Mouse (Mus musculus): Measurements from ENCODE around the gene Zdhhc11. TPM values are rescaled to one million over a fixed set of nuclear protein-coding genes. Genes with fewer than 3 reads are reported as not detected.
"Not testable (repeated sequence)": the region's sequence is repeated elsewhere in the genome, so short reads cannot be mapped to it uniquely, and the experiment has no call there.

The Zdhhc11 gene
- polyA plus RNA-seq, 1 experiment from 2014 or later = not detected

GRCm38 (mm10) chr13:73970545-73971448 lies 7.1 kb downstream of the Zdhhc11 start:
- WGBS = 39% methylated on average over 12 of the region's 12 CpGs
- H3K4me1 ChIP-seq (replicated peaks) = no peaks in the 10 kb centered on the region
- no peaks in the 10 kb centered on the region for H3K27me3 ChIP-seq (ENCODE audit: insufficient read depth, poor library complexity, severe bottlenecking)
- H3K4me3 ChIP-seq = no peak overlapping the region
- no peaks in the 10 kb centered on the region for H3K36me3 ChIP-seq
- DNase-seq (ENCODE audit: low spot score) = peak; percentile 60
- no peaks in the 10 kb centered on the region for H3K9me3 ChIP-seq
- H3K27ac ChIP-seq = no peak overlapping the region; the same call in 1 of the 2 replicates

- H3K27me3 ChIP-seq (ENCODE audit: insufficient read depth, poor library complexity, severe bottlenecking) = no peaks in the 10 kb centered on the region
- no peak overlapping the region for H3K27ac ChIP-seq
- DNase-seq (ENCODE audit: low spot score) = no peak
- no peaks in the 10 kb centered on the region for H3K9me3 ChIP-seq
- H3K4me3 ChIP-seq = no peak overlapping the region
- H3K4me1 ChIP-seq (replicated peaks) = no peaks in the 10 kb centered on the region
- H3K36me3 ChIP-seq = no peaks in the 10 kb centered on the region
- 92% methylated on average over 3 of the region's 3 CpGs for WGBS
Observed at GRCm38 (mm10) chr13:73974523-73974922, 10.9 kb downstream of the Zdhhc11 start.

- no peaks in the 10 kb centered on the region for H3K27me3 ChIP-seq (ENCODE audit: insufficient read depth, poor library complexity, severe bottlenecking)
- H3K27ac ChIP-seq = no peak overlapping the region
- no peak for DNase-seq (ENCODE audit: low spot score)
- WGBS = 90% methylated on average over 5 of the region's 5 CpGs
- H3K9me3 ChIP-seq = no peaks in the 10 kb centered on the region
- H3K4me3 ChIP-seq = no peak overlapping the region
- no peaks in the 10 kb centered on the region for H3K36me3 ChIP-seq
- H3K4me1 ChIP-seq (replicated peaks) = no peaks in the 10 kb centered on the region
Observed at GRCm38 (mm10) chr13:73976935-73977334, 13.3 kb downstream of the Zdhhc11 start.

- Histone ChIP-seq H3K4me1 (replicated peaks) (no peaks in the 10 kb centered on the region), H3K36me3 (no peaks in the 10 kb centered on the region), H3K9me3 (no peaks in the 10 kb centered on the region), H3K27me3 (ENCODE audit: insufficient read depth, poor library complexity, severe bottlenecking) (no peaks in the 10 kb centered on the region), H3K27ac (no peak overlapping the region), H3K4me3 (no peak overlapping the region)
- 85% methylated on average over 5 of the region's 5 CpGs for WGBS
- DNase-seq (ENCODE audit: low spot score) = no peak
Observed at GRCm38 (mm10) chr13:73990325-73990724, 26.7 kb downstream of the Zdhhc11 start.

- DNase-seq (ENCODE audit: low spot score) = no peak
- no peaks in the 10 kb centered on the region for H3K27me3 ChIP-seq (ENCODE audit: insufficient read depth, poor library complexity, severe bottlenecking)
- H3K9me3 ChIP-seq = no peaks in the 10 kb centered on the region
- no peak overlapping the region for H3K27ac ChIP-seq
- no peaks in the 10 kb centered on the region for H3K36me3 ChIP-seq
- H3K4me1 ChIP-seq (replicated peaks) = no peaks in the 10 kb centered on the region
- no peak overlapping the region for H3K4me3 ChIP-seq
- WGBS = 92% methylated on average over 2 of the region's 2 CpGs
Observed at GRCm38 (mm10) chr13:73990761-73991160, 27.1 kb downstream of the Zdhhc11 start.

- Histone ChIP-seq H3K9me3 (no peaks in the 10 kb centered on the region), H3K4me1 (replicated peaks) (no peaks in the 10 kb centered on the region), H3K4me3 (no peak overlapping the region), H3K27ac (no peak overlapping the region), H3K36me3 (no peaks in the 10 kb centered on the region), H3K27me3 (ENCODE audit: insufficient read depth, poor library complexity, severe bottlenecking) (no peaks in the 10 kb centered on the region)
- WGBS = 82% methylated on average over 5 of the region's 5 CpGs
- no peak for DNase-seq (ENCODE audit: low spot score)
Observed at GRCm38 (mm10) chr13:73991267-73991666, 27.6 kb downstream of the Zdhhc11 start.

- WGBS = 87% methylated on average over 4 of the region's 4 CpGs
- H3K27ac ChIP-seq = no peak overlapping the region
- no peaks in the 10 kb centered on the region for H3K36me3 ChIP-seq
- no peak overlapping the region for H3K4me3 ChIP-seq
- DNase-seq (ENCODE audit: low spot score) = no peak
- H3K4me1 ChIP-seq (replicated peaks) = no peaks in the 10 kb centered on the region
- H3K27me3 ChIP-seq (ENCODE audit: insufficient read depth, poor library complexity, severe bottlenecking) = no peaks in the 10 kb centered on the region
- H3K9me3 ChIP-seq = no peaks in the 10 kb centered on the region
Observed at GRCm38 (mm10) chr13:73996456-73996855, 32.8 kb downstream of the Zdhhc11 start.

- no peak for DNase-seq (ENCODE audit: low spot score)
- no peaks in the 10 kb centered on the region for H3K27me3 ChIP-seq (ENCODE audit: insufficient read depth, poor library complexity, severe bottlenecking)
- H3K9me3 ChIP-seq = no peaks in the 10 kb centered on the region
- no peak overlapping the region for H3K27ac ChIP-seq
- H3K4me1 ChIP-seq (replicated peaks) = no peaks in the 10 kb centered on the region
- H3K4me3 ChIP-seq = no peak overlapping the region
- H3K36me3 ChIP-seq = no peaks in the 10 kb centered on the region
Observed at GRCm38 (mm10) chr13:74000519-74000918, 36.9 kb downstream of the Zdhhc11 start.

GRCm38 (mm10) chr13:74000961-74001360 lies 37.3 kb downstream of the Zdhhc11 start:
- no peak for DNase-seq (ENCODE audit: low spot score)
- H3K9me3 ChIP-seq = no peaks in the 10 kb centered on the region
- 85% methylated on average over 6 of the region's 6 CpGs for WGBS
- no peak overlapping the region for H3K27ac ChIP-seq
- H3K4me3 ChIP-seq = no peak overlapping the region
- no peaks in the 10 kb centered on the region for H3K27me3 ChIP-seq (ENCODE audit: insufficient read depth, poor library complexity, severe bottlenecking)
- H3K4me1 ChIP-seq (replicated peaks) = no peaks in the 10 kb centered on the region
- H3K36me3 ChIP-seq = no peaks in the 10 kb centered on the region

- Histone ChIP-seq H3K9me3 (no peaks in the 10 kb centered on the region), H3K36me3 (no peaks in the 10 kb centered on the region), H3K27ac (no peak overlapping the region), H3K27me3 (ENCODE audit: insufficient read depth, poor library complexity, severe bottlenecking) (no peaks in the 10 kb centered on the region), H3K4me3 (no peak overlapping the region), H3K4me1 (replicated peaks) (no peaks in the 10 kb centered on the region)
- WGBS = 80% methylated on average over 4 of the region's 4 CpGs
- no peak for DNase-seq (ENCODE audit: low spot score)
Observed at GRCm38 (mm10) chr13:74001492-74001891, 37.8 kb downstream of the Zdhhc11 start.

- not testable (repeated sequence) for H3K9me3 ChIP-seq; H3K4me3 ChIP-seq; DNase-seq (ENCODE audit: low spot score); H3K36me3 ChIP-seq; H3K27ac ChIP-seq
- Histone ChIP-seq H3K27me3 (ENCODE audit: insufficient read depth, poor library complexity, severe bottlenecking) (peaks cover 49% of the 10 kb centered on the region), H3K4me1 (replicated peaks) (peaks cover 24% of the 10 kb centered on the region)
- 90% methylated on average over 4 of the region's 4 CpGs for WGBS
Observed at GRCm38 (mm10) chr13:74006881-74007280, 43.2 kb downstream of the Zdhhc11 start.

- Histone ChIP-seq H3K4me1 (replicated peaks) (peaks cover 24% of the 10 kb centered on the region), H3K27me3 (ENCODE audit: insufficient read depth, poor library complexity, severe bottlenecking) (peaks cover 53% of the 10 kb centered on the region)
- H3K36me3 ChIP-seq; H3K27ac ChIP-seq; H3K9me3 ChIP-seq; H3K4me3 ChIP-seq; DNase-seq (ENCODE audit: low spot score): not testable (repeated sequence)
- 65% methylated on average over 2 of the region's 2 CpGs for WGBS
Observed at GRCm38 (mm10) chr13:74008216-74008615, 44.6 kb downstream of the Zdhhc11 start.

- Histone ChIP-seq H3K4me3 (peak within 1 kb of the TSS; percentile 65), H3K27me3 (ENCODE audit: insufficient read depth, poor library complexity, severe bottlenecking) (peaks cover 53% of the 10 kb centered on the region), H3K27ac (peak within 1 kb of the TSS; percentile 70), H3K9me3 (no peaks in the 10 kb centered on the region), H3K4me1 (replicated peaks) (peaks cover 24% of the 10 kb centered on the region), H3K36me3 (no peaks in the 10 kb centered on the region)
- peak; percentile 85 for DNase-seq (ENCODE audit: low spot score)
- WGBS = under 1% methylated on average over 56 of the region's 56 CpGs
Observed at GRCm38 (mm10) chr13:74008948-74009718, 45.5 kb downstream of the Zdhhc11 start, which contains the start of gene Tppp. Tppp (plus strand) TSS chr13:74009407.
